Mouse (Mus musculus) midbrain, postnatal 0 days (tissue): Measurements from ENCODE around the gene Bcar3. TPM values are rescaled to one million over a fixed set of nuclear protein-coding genes. Genes with fewer than 3 reads are reported as not detected.

Experiments used
- ATAC-seq: fragments of 200-750 bp; cut with Nextera tagmentation; 2 replicates; pipeline ENCODE4 v1.8.0; 2017; ENCODE audit warnings: moderate number of reproducible peaks, mild to moderate bottlenecking, moderate TSS enrichment, moderate library complexity; ENCODE audit not compliant: low FRiP score
- DNase-seq: peaks from one replicate; pipeline ENCODE4 v3.0.0-alpha.2; 2015; ENCODE audit warnings: low spot score
- H3K27ac ChIP-seq: fragments of 300-500 bp; sonication (generic); 2 replicates; pipeline ENCODE4 v1.5.1; 2014; ENCODE audit warnings: low read depth, mild to moderate bottlenecking, low read length, mixed read lengths
- H3K27me3 ChIP-seq: fragments of 300-500 bp; sonication (generic); 2 replicates; pipeline ENCODE4 v1.6.1; 2014; ENCODE audit warnings: low read length, control low read depth, mixed read lengths; ENCODE audit not compliant: insufficient read depth
- H3K36me3 ChIP-seq: fragments of 300-500 bp; sonication (generic); 2 replicates; pipeline ENCODE4 v1.6.1; 2014; ENCODE audit warnings: low read length, control low read depth, mixed read lengths; ENCODE audit not compliant: insufficient read depth
- H3K4me1 ChIP-seq: fragments of 300-500 bp; sonication (generic); 2 replicates; pipeline ENCODE4 v1.6.1; 2014; ENCODE audit warnings: mild to moderate bottlenecking, control low read depth, antibody characterized with exemption, low read length, mixed read lengths; ENCODE audit not compliant: insufficient read depth
- H3K4me2 ChIP-seq: fragments of 300-500 bp; sonication (generic); 2 replicates; pipeline ENCODE4 v1.6.1; 2014; ENCODE audit warnings: low read depth, mild to moderate bottlenecking, low read length, mixed read lengths; ENCODE audit not compliant: poor library complexity, severe bottlenecking
- H3K4me3 ChIP-seq: fragments of 300-500 bp; sonication (generic); 2 replicates; pipeline ENCODE4 v1.5.1; 2014; ENCODE audit warnings: low read depth, mild to moderate bottlenecking, low read length, moderate library complexity
- H3K9ac ChIP-seq: fragments of 300-500 bp; sonication (generic); replicated peaks from 2 replicates; pipeline ENCODE4 v1.6.1; 2014; ENCODE audit warnings: mild to moderate bottlenecking, low read length, moderate library complexity, mixed read lengths; ENCODE audit not compliant: poor library complexity, severe bottlenecking
- H3K9me3 ChIP-seq: fragments of 300-500 bp; sonication (generic); 2 replicates; pipeline ENCODE4 v1.6.1; 2016; ENCODE audit warnings: low read length, control low read depth
- CTCF ChIP-seq: IDR thresholded peaks from 2 replicates; pipeline ENCODE4 v1.5.1; 2016; ENCODE audit warnings: antibody characterized with exemption, mild to moderate bottlenecking
- WGBS: fragments of 180-500 bp; shearing (Covaris S2); extraction: QIAGEN DNeasy Blood & Tissue Kit; methylation state at CpG from one replicate; pipeline ENCODE4 v1.1.7; 2014; 5-methylcytosine and 5-hydroxymethylcytosine counted together
- polyA plus RNA-seq: library from polyadenylated mRNA; unstranded; fragments of >200 nt; fragmentation: Nextera tagmentation; extraction: Ambion mirVana; gene quantifications from 2 replicates; pipeline ENCODE4 v1.2.1, GENCODE M21; 2015
- total RNA-seq: library from RNA; depleted of rRNA; stranded (reverse); fragments of >200 nt; gene quantifications from 2 replicates; pipeline ENCODE4 v1.2.3, GENCODE M21; 2014

Gene Bcar3
- total and polyA plus RNA-seq, 2 experiments from 2014 or later, result 6.0 to 27.2 TPM

DNA sequence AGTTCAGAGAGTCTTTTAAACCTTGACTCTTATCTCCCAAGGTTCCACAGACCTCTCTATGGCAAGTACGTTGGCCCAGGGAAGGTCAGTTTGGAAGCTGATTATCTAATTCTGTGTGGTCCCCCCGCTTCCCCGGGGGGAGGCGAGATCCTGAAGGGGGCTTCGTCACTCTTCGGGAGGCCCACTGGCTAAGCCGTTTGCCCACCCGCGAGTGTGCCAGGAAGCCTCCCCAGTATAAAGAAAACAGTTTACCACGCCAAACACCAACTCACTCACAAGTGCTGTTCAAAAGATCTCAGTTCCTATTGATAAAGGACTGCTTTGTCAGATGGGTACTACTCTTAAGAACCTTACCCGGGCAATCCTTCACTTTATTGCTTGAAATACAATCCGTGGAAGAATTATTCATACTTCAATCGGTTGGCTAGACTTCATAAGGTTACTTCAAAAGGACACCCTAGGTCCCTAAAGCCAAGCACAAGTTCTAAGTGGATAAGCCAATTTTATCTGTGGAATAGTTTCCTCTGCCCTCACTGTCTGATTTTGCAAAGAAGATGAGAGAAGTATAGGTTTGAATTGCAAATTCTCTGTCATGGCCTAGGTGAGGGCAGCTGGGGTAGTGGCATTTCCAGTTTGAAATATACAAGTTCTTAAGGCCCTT is 127.2 kb downstream of the Bcar3 start:
- Histone ChIP-seq H3K4me3 (peak overlapping the region; percentile 60), H3K9ac (no peak overlapping the region), H3K9me3 (no peaks in the 10 kb centered on the region), H3K36me3 (no peaks in the 10 kb centered on the region), H3K4me2 (peak overlapping the region; percentile 97), H3K27ac (no peak overlapping the region), H3K27me3 (0 out of 2 replicates have a peak, but pooled peaks cover 3% of the 10 kb centered on the region), H3K4me1 (no peaks in the 10 kb centered on the region; the same call in 1 of the 2 replicates)
- 8% methylated on average over 13 of the region's 13 CpGs for WGBS
- no peak for DNase-seq
- no peak for ATAC-seq
- TF ChIP-seq CTCF, result no peak

DNA sequence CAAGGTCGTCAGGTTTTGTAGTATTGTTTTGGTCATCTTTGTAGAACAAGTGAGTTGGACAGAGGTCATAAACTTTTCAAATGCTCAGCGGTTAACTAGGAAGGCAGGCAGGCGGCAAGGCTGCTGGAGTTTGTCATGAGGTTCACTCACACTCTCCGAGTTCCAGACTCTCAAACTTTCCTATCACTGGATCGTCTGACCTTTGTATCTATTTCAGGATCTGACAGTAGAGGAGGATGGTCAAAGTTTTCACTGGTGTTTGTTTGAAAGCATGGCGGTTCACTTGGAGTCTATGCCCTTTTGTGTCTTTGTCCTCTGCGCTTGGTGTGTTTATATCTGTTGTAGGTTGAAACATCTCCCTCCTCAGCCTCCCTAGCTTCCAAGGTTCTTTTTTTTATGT is 127.9 kb downstream of the Bcar3 start:
- TF ChIP-seq CTCF, result no peak

DNA sequence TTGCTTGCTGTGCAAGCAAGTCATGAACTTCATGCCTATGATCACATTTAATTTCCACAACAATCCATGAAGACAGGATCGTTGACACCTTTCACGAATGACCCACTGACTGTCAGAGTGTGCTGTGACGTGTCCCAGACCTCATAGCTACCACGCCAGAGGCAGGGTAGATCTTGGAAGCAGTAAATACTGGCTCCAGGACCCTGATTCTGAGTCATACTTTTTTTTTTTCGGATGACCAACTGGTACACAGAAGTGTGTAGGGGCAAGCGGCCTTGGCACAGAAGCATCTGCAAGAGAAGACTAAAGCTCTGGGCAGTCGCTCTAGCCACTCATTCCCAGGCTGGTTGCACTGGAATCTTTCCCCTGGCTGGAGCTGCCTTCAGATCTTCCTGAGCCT is 128.3 kb downstream of the Bcar3 start:
- no peak for TF ChIP-seq CTCF
- H3K4me3 ChIP-seq, result no peak overlapping the region
- no peak overlapping the region for H3K4me2 ChIP-seq
- H3K36me3 ChIP-seq, result no peaks in the 10 kb centered on the region
- WGBS, result 83% methylated on average over 7 of the region's 7 CpGs
- no peak for ATAC-seq
- no peak overlapping the region for H3K27ac ChIP-seq
- H3K4me1 ChIP-seq, result no peaks in the 10 kb centered on the region; the same call in 1 of the 2 replicates
- DNase-seq, result no peak
- no peak overlapping the region for H3K9ac ChIP-seq
- no peaks in the 10 kb centered on the region for H3K9me3 ChIP-seq
- H3K27me3 ChIP-seq, result 0 out of 2 replicates have a peak, but pooled peaks cover 3% of the 10 kb centered on the region

More for the DNA sequence above, 127.9 kb downstream of the Bcar3 start:
- Histone ChIP-seq H3K36me3 (no peaks in the 10 kb centered on the region), H3K9me3 (no peaks in the 10 kb centered on the region), H3K27me3 (0 out of 2 replicates have a peak, but pooled peaks cover 3% of the 10 kb centered on the region), H3K27ac (no peak overlapping the region), H3K4me2 (no peak overlapping the region), H3K4me1 (no peaks in the 10 kb centered on the region; the same call in 1 of the 2 replicates), H3K9ac (no peak overlapping the region), H3K4me3 (no peak overlapping the region)
- 55% methylated on average over 7 of the region's 7 CpGs for WGBS
- no peak for DNase-seq
- no peak for ATAC-seq

DNA sequence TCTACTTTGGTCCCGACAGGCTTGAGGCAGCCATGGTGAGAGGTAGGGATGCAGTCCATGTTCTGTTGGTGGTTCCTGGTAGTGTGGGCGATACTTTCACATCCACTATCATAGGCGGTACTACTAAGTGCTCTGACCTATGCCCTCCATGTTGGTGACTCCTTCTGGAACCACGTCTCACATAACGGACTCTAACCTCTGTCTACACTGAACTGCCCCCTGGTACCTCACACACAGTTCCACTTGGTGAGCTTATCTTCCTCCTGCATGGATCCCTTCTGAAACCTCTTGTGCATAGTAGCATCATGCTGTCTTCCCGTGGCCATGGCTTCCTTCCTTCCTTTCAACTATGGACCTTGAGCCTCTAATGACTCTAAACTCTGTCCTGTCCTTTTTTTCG is 129.7 kb downstream of the Bcar3 start:
- Histone ChIP-seq H3K4me1 (no peaks in the 10 kb centered on the region; the same call in 1 of the 2 replicates), H3K36me3 (no peaks in the 10 kb centered on the region), H3K9me3 (no peaks in the 10 kb centered on the region), H3K4me3 (no peak overlapping the region), H3K9ac (no peak overlapping the region), H3K4me2 (no peak overlapping the region), H3K27ac (no peak overlapping the region), H3K27me3 (0 out of 2 replicates have a peak, but pooled peaks cover 3% of the 10 kb centered on the region)
- ATAC-seq (no peak), DNase-seq (no peak)
- 95% methylated on average over 7 of the region's 7 CpGs for WGBS
- TF ChIP-seq CTCF, result no peak

DNA sequence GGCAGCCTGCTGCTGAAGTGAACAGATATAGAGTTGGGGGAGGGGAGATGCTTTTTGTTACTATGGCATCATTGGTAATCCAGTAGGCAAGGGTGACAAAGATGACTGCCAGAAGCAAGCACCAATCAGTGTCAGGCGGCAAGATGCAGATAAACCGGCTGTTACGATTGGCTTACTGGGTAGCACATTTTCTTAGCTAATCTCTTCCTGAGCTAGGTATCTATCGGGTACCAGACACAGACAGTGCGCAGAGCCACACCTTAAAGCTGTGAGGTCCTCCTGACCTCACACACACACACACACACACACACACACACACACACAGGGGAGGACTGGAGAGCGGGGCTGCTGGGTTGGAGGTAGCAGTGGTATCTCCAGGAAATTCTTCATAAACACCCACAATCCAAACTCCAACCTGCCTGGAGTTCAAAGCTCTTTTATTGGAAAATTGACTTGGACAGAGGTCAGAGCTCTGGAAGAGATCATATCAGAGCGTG is 134.4 kb downstream of the Bcar3 start:
- Histone ChIP-seq H3K4me1 (no peaks in the 10 kb centered on the region), H3K36me3 (no peaks in the 10 kb centered on the region), H3K27ac (no peak overlapping the region), H3K9ac (no peak overlapping the region), H3K9me3 (no peaks in the 10 kb centered on the region), H3K4me2 (no peak overlapping the region), H3K4me3 (no peak overlapping the region), H3K27me3 (no peaks in the 10 kb centered on the region)
- peak; percentile 81 for ATAC-seq
- 69% methylated on average over 7 of the region's 7 CpGs for WGBS
- no peak for TF ChIP-seq CTCF
- DNase-seq, result peak; percentile 37

DNA sequence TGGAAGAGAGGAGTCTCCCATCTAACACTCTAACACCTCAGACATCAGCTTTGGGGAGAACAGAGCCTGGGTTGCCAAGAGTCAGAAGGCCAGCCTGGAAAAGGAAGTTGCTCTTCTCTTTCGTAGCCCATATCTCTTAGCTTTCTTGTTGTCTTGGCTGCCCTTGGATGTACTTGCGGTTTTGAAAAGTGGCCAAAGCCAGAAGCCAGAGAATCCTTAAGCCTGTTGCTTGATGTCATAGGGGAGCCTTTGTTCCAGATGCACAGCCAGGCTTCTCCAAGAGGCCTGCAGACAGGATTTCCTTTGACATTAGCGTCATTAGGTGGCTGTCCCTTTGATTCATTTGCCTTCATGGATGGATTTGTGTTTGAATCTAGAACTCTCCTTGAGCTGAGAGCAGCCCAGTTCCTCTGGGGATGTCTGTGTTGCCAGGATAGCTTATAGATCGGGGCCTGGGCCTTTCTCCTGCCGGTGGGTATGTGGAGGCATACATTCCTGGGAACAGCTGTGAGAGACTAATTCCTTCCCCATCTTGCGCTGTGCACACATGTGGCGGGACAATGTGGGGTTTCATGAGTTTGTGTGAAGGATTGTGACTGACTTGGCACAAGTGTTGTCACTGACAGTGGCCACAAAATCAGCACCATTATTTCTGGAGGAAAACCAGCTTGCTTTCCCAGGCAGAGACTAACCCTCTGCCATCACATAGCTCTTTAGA is 137.0 kb downstream of the Bcar3 start:
- 64% methylated on average over 7 of the region's 7 CpGs for WGBS

More for the DNA sequence above, 137.0 kb downstream of the Bcar3 start:
- ATAC-seq (no peak), DNase-seq (peak; percentile 4)
- Histone ChIP-seq H3K27ac (no peak overlapping the region), H3K4me1 (no peaks in the 10 kb centered on the region), H3K4me2 (no peak overlapping the region), H3K36me3 (no peaks in the 10 kb centered on the region), H3K4me3 (no peak overlapping the region), H3K9me3 (no peaks in the 10 kb centered on the region), H3K27me3 (no peaks in the 10 kb centered on the region), H3K9ac (no peak overlapping the region)
- no peak for TF ChIP-seq CTCF
